Mouse (Mus musculus) ES-Bruce4 (cell line): ENCODE data around the gene Nrg4.

Source experiments
- CTCF ChIP-seq: IDR thresholded peaks from one replicate; pipeline ENCODE4 v1.8.1; 2011; ENCODE audit warnings: low read depth, low read length
- EP300 ChIP-seq: IDR thresholded peaks from 2 replicates; pipeline ENCODE4 v1.6.1; 2011; ENCODE audit warnings: low read depth, low read length; ENCODE audit not compliant: insufficient read depth
- POLR2A ChIP-seq: IDR thresholded peaks from one replicate; pipeline ENCODE4 v1.8.1; 2011; ENCODE audit warnings: low read length; ENCODE audit not compliant: insufficient read depth

- TF ChIP-seq EP300, result no peak
- no peak for TF ChIP-seq CTCF
- no peak for TF ChIP-seq POLR2A
Observed at GRCm38 (mm10) chr9:55246918-55247317, 79.7 kb downstream of the Nrg4 start.
